Mouse (Mus musculus) ovary, adult 2 months (tissue): ENCODE results near the gene Morf4l1. TPM values are rescaled to one million over a fixed set of nuclear protein-coding genes. Genes with fewer than 3 reads are reported as not detected.

Source experiments
- polyA plus RNA-seq: library from polyadenylated mRNA; depleted of rRNA; stranded (reverse); fragments of >200 nt; gene quantifications from 2 replicates; pipeline ENCODE4 v1.2.3, GENCODE M21; 2012; rRNA removed

Gene Morf4l1
- 42.1 and 55.8 TPM in 2 replicates for polyA plus RNA-seq

DNA sequence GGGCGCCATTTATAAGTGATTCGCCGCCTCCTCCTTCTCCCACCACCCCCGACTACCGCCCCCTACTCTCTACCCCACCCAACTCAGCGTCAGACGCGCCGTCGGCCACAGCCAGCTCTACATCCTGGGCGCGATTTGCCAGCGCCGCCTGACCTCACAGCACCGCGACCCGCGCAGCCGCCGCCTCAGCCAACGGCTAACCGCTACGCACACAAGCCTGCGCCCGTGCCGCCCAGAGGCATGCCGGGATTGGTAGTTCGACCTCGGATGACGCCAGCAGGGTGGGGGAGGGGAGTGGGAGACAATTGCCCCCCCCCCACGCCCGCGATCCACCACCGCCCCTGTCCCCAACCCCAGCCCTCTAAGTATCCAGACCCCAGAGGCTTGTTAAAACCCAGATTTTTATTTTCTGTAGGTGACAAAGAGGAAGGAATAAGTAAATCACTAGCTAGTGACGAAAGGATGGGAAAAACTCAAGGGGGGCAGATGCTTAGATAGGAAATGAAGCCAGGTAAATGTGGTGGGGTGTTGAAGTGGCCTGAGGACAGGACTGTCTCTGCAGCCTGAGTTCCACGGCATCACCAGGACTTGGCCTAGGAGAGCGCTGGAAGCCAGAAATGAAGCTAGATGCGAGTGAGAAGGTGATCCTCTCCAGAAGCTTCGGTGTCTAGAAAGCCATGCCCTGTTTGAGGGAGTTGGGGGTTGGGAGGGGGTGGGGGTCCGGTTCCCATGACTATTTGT is at the start of gene Morf4l1:
TSS of gene Morf4l1 (minus strand) at position 208 of the 741 bp plus-strand sequence.

GRCm38 (mm10) chr9:90162926-90163748 is 48.6 kb upstream of the Morf4l1 start, which contains the start of gene Adamts7:
Gene Adamts7, plus strand, starts transcription at chr9:90163069.

DNA sequence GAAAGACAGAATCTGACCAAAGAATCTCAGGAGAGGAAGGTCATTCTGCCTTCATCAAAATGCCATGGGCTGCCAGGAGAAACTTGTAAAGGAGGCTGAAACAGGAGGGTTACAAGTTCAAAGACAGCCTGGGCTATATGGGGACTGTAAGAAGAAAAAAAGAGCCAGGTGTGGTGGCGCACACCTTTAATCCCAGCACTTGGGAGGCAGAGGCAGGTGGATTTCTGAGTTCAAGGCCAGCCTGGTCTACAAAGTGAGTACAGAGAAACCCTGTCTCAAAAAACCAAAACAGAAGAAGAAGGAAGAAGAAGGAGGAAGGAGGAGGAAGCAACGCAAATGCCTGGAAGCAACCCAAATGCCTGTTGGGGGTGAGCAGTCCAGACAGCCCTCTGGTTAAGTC is 60.7 kb downstream of the Morf4l1 start, which contains the start of gene Ctsh:
TSS of gene Ctsh (plus strand) at position 301 of the 400 bp plus-strand sequence.

Other genes starting within 250 kb of the Morf4l1 start
- gene Rasgrf1, start 204.9 kb downstream of the Morf4l1 start, polyA plus RNA-seq = 0.32 and 0.55 TPM in 2 replicates
- gene Ctsh, start 60.6 kb downstream of the Morf4l1 start, polyA plus RNA-seq = 40.4 and 50.0 TPM in 2 replicates
- 29.5 and 29.9 TPM in 2 replicates for gene Adamts7, start 48.3 kb upstream of the Morf4l1 start, polyA plus RNA-seq
- 36.2 and 37.4 TPM in 2 replicates for gene Tbc1d2b, start 156.0 kb upstream of the Morf4l1 start, polyA plus RNA-seq